Mouse (Mus musculus) erythroblast, embryonic 14.5 days (primary cell): Measurements from ENCODE around the gene Utp14a.

Source experiments
- GATA1 ChIP-seq: IDR thresholded peaks from 2 replicates; pipeline ENCODE4 v1.6.1; 2012; ENCODE audit warnings: low read length, inconsistent platforms, mixed read lengths
- TAL1 ChIP-seq: IDR thresholded peaks from 3 replicates; pipeline ENCODE4 v1.6.1; 2012; ENCODE audit warnings: low read length, inconsistent platforms, mixed read lengths

DNA sequence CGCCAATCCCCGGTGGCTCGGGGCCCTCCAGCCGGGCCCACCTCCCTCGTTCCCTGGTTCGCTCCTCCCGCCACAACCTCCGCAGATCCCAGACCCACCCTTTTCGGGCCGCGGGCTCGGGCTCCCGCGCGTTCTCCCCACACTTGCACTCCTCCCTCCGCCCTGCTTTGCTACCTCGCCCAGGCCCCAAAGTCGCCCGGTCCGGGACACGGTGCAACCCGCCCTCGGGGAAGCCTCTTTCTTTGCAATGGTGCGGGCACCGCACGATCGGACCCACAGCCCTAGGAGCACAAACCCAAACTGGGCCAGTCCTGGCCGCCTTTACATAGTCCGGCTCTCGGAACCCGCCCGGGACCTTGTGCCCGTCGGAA, 29.0 kb downstream of the Utp14a start:
- TF ChIP-seq GATA1 (no peak), TAL1 (no peak)
